Mouse (Mus musculus): ENCODE measurements around the gene Tmem121b.

DNA sequence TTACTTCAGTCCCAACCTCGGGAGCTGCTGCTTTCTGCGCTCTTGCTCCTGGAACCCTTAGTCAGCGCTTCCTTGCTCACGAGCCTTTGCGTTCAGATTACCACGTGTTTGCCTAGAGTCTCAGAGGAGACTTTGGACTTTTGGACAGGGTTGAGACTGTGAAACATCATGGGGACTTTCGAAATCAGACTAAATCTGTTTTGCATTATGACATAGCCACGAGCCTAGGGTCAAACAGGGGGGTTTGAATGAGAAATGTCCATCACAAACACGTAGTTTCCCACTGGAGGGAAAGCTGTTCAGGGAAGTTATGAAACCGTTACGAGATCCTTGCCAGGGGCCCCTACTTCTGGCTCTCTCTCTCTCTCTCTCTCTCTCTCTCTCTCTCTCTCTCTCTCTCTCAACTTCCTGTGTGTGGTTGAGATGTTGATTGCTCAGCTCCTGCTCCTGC is 39.0 kb downstream of the Tmem121b start:
- TF ChIP-seq CTCF (IDR thresholded peaks at IDR 0.05; ENCODE audit: extremely low read depth, insufficient read depth, insufficient read length, insufficient replicate concordance) (no peak), POLR2A (IDR thresholded peaks at IDR 0.05; ENCODE audit: low read depth, low read length) (no peak)
